ENCODE assay signal across 8 mouse cellular contexts in genomic region chr12:112263283-112264056, GRCm38 (mm10).
DNase-seq lines count a peak whose midpoint lies in the region.

No protein-coding gene starts in this region.

- DNase-seq in heart, adult 11 months: peak; percentile 92
- DNase-seq in heart, postnatal 25 days (ENCODE audit: low spot score): no peak
- peak; percentile 67 for DNase-seq in brain, embryonic 18.5 days (ENCODE audit: low read depth, low spot score)
- peak; percentile 59 to 60 for DNase-seq in frontal cortex, postnatal 10 days (ENCODE audit: low spot score in 2 of 2)
- peak; percentile 81 to 87 for DNase-seq in layer of hippocampus, postnatal 36 days
- DNase-seq in kidney, adult 9 months: no peak
- no peak for DNase-seq in spleen, postnatal 4 days (ENCODE audit: low spot score in 2 of 2)
- no peak for DNase-seq in lung, postnatal 14 days

- intact Hi-C loops in heart, postnatal 25 days (cut with DNase I): no loop called here

Comparison
In these comparisons a context has a peak if more than half of its experiments do, and no peak if none do; other contexts are left out.
1. DNase-seq: peak in heart, adult 11 months (single experiment), brain, embryonic 18.5 days (single experiment), frontal cortex, postnatal 10 days (2 of 2) and layer of hippocampus, postnatal 36 days (2 of 2); none in heart, postnatal 25 days (single experiment), kidney, adult 9 months (single experiment), spleen, postnatal 4 days (0 of 2) and lung, postnatal 14 days (single experiment).